Mouse (Mus musculus) CD8-positive naive resting alpha-beta T cell, adult 2 months (primary cell): ENCODE data around the gene Trim10.

Experiments used
- DNase-seq, 2 experiments: peaks; one replicate each; pipeline ENCODE4 v3.0.0; 2022; ENCODE audit warnings: low read depth in 2 of 2, low spot score in 2 of 2

Trim10 gene

GRCm38 (mm10) chr17:36909802-36910201 lies 40.4 kb downstream of the Trim10 start:
- DNase-seq: no peak

GRCm38 (mm10) chr17:36912031-36912430 lies 42.7 kb downstream of the Trim10 start:
- DNase-seq: no peak

- peak; percentile 44 to 73 for DNase-seq
Observed at GRCm38 (mm10) chr17:36914108-36914507, 44.7 kb downstream of the Trim10 start.

DNA sequence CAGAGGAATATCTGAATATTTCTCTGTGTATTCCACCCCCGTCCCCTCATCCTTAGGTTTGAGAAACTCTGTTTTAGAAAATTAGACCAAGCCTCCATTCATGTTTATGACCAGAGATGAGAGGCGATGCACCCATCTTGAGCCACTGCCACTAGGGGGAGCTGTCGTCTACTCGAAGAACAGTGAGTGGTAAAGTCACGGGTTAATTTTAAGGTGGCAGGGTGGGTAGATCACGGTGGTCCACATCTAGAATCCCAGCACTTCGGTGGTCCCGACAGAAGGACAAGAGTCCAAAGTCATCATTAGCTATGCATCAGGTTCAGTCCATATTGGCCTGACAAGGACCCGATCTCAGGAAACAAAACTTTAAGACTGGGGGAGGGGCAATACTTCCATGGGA lies 45.7 kb downstream of the Trim10 start:
- DNase-seq: peak; percentile 17 to 39

GRCm38 (mm10) chr17:36920239-36920638 lies 50.9 kb downstream of the Trim10 start:
- DNase-seq: no peak

DNA sequence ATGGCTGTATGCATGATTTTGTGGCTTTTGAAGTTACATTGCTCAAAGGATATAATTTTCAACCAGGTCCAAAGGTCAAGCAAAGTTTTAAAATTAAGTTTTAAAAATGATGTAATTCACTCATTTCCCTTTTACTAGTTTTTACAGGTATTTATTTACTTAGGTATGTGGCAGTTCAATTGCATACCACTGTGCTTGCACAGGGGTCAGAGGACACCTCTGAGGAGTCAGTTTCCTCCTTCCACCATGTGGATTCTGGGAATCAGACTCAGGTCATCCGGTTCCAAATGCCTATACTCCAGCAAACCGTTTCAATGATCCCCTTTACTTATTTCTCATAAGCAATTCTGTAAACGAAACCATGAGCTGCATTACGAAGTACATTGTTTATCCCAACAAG lies 53.3 kb downstream of the Trim10 start:
- DNase-seq: no peak

DNA sequence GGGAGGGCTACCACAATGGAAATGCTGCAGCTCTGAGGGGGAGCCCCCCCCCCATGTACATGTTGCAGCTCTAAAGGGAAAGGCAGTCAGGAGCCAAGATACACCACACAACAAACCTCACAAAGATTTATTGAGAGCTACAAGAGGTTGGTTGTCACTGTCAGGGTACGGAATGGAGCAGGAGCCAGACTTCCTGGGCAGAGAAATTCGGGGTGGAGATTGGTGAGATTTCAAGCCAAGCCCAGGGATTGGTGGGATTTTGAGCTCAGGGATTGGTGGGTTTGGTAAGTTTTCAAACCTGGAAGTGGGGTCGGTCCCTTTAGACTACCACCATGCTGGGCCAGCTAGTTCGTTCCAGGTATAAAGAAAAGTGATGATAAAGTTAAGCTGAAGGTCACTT lies 54.1 kb downstream of the Trim10 start:
- DNase-seq: no peak
